Mouse (Mus musculus): ENCODE data around the gene St13. TPM values are rescaled to one million over a fixed set of nuclear protein-coding genes. Genes with fewer than 3 reads are reported as not detected.

Gene St13
- polyA plus RNA-seq (2012; rRNA removed) = 81.5 and 86.0 TPM in 2 replicates

GRCm38 (mm10) chr15:81399638-81400315, at the start of gene St13, which contains the start of gene Xpnpep3:
Gene St13 (minus strand): TSS chr15:81400077.
Gene Xpnpep3 (plus strand): TSS chr15:81400138.

DNA sequence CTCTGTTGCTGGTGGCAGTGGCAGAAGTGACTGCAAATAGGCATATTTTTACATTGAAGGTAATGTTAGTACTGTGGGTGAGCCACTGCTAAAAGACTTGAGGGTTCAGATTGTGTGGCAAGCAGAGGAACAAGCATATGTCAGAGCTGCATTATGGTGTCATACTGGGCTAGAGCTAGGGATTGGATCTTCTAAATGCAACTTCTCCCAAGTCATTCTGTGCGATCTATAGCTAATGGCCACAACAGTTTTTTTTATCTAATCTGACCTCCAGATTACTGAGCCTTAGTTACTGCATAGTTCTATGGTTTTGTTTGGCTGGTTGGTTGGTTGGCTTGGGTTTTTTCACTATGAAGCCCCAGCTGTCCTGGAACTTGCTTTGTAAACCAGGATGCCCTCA, 8.3 kb upstream of the St13 start, which contains the start of gene Dnajb7:
Gene Dnajb7 (minus strand): TSS at position 101 of the 400 bp plus-strand sequence.

DNA sequence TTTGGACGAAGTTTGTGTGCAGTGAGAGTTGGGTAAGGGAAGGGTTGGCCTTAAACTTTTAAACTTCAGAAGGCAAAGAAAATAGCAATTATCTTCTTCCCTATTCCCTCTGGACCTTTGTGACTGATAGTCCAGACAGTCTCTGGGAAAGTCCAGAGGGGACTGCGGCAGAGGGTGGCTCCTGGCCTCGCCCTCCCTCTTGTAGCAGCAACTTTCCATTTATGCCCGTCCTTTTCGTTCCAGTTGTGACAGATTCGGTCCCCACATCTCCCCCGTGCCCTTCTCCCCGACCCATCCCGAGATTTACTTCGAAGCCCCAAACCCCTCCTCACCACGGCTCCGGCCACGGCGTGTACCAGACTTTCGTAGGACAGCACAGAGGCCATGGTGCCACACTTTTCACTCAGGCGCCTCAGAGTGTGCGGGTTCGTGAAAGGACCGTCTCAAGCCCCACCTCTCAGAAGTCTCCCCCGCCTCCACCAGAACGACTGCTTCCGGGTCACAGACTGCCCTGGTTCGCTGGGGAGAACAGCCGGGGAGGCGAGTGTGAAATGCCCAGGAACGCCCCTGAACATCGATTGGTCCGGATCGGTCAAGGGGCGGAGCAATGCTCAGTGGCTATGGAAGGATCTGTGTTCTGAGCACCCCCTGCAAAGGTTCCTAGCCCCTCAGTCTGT, 39.4 kb downstream of the St13 start, which contains the start of gene Slc25a17:
Gene Slc25a17 (minus strand): TSS at position 468 of the 677 bp plus-strand sequence.

Other genes with a start within 250 kb of the St13 start
- 17.9 and 21.0 TPM in 2 replicates for gene Mrtfa, start 209.3 kb downstream of the St13 start, polyA plus RNA-seq (2012; rRNA removed)
- gene Mchr1, start 164.6 kb downstream of the St13 start, polyA plus RNA-seq (2012; rRNA removed) = 5.4 and 6.4 TPM in 2 replicates
- 99.0 and 103 TPM in 2 replicates for gene Slc25a17, start 39.3 kb downstream of the St13 start, polyA plus RNA-seq (2012; rRNA removed)
- gene Xpnpep3, start 61 bp upstream of the St13 start, polyA plus RNA-seq (2012; rRNA removed) = 7.5 and 7.6 TPM in 2 replicates
- 0.05 and 0.08 TPM in 2 replicates for gene Dnajb7, start 8.2 kb upstream of the St13 start, polyA plus RNA-seq (2012; rRNA removed)
- gene Rbx1, start 66.2 kb upstream of the St13 start, polyA plus RNA-seq (2012; rRNA removed) = 201 and 228 TPM in 2 replicates
- 31.3 and 33.1 TPM in 2 replicates for gene Ep300, start 185.3 kb upstream of the St13 start, polyA plus RNA-seq (2012; rRNA removed)